ENCODE assay signal across 10 mouse cellular contexts in genomic region chr9:109989084-109989483, GRCm38 (mm10). TPM values are rescaled to one million over a fixed set of nuclear protein-coding genes. Genes with fewer than 3 reads are reported as not detected.
A peak's percentile ranks its signal among the peaks of the same experiment; 100 is the strongest.
DNase-seq lines count a peak whose midpoint lies in the region; ATAC-seq and TF ChIP-seq lines count a peak whose summit lies in the region.
"Had no signal": no experiment of that assay in that cellular context is flagged by ENCODE, and none has a peak within 500 bp of the region (broad histone marks: within the 10 kb centered on the region; RNA-seq: fewer than 3 reads in every experiment).

No protein-coding gene starts in this region.

- TF ChIP-seq CTCF in lung, embryonic 14.5 days (IDR thresholded peaks at IDR 0.05; ENCODE audit: low read depth) = no peak

- no peaks in the 10 kb centered on the region for H3K27me3 ChIP-seq in lung, embryonic 14.5 days (ENCODE audit: insufficient read depth, low read length)
- H3K27me3 ChIP-seq: neural tube, embryonic 15.5 days had no signal

- no peak overlapping the region for H3K4me2 ChIP-seq in lung, embryonic 14.5 days
- H3K4me2 ChIP-seq: neural tube, embryonic 15.5 days had no signal

- no peaks in the 10 kb centered on the region for H3K36me3 ChIP-seq in lung, embryonic 14.5 days (ENCODE audit: insufficient read depth)
- H3K36me3 ChIP-seq: neural tube, embryonic 15.5 days had no signal

- no peak for ATAC-seq in lung, embryonic 14.5 days (ENCODE audit: insufficient read depth)
- ATAC-seq in inflammation-experienced regulatory T-cells, adult 6 months = no peak

- intact Hi-C loops in heart, postnatal 25 days (cut with DNase I) = loop anchor here (5.0 kb wide), 1 partner anchor 57 kb away; the partner anchor contains the start of gene Map4

- H3K9ac ChIP-seq in lung, embryonic 14.5 days = no peak overlapping the region
- H3K9ac ChIP-seq: neural tube, embryonic 15.5 days had no signal

- no peak overlapping the region for H3K4me3 ChIP-seq in lung, embryonic 14.5 days (ENCODE audit: low read depth, low read length)
- H3K4me3 ChIP-seq: neural tube, embryonic 15.5 days had no signal

- H3K4me1 ChIP-seq in lung, embryonic 14.5 days (ENCODE audit: insufficient read depth) = no peaks in the 10 kb centered on the region

- H3K9me3 ChIP-seq in lung, embryonic 14.5 days (ENCODE audit: low read depth, low read length) = no peaks in the 10 kb centered on the region
- H3K9me3 ChIP-seq: neural tube, embryonic 15.5 days had no signal

- peak; percentile 83 for DNase-seq in heart, adult 11 months
- no peak for DNase-seq in heart, postnatal 25 days (ENCODE audit: low spot score)
- DNase-seq in lung, embryonic 14.5 days = peak; percentile 38
- DNase-seq in lung, postnatal 25 days (ENCODE audit: low spot score) = no peak
- peak; percentile 65 for DNase-seq in brain, adult 2 months (ENCODE audit: low read depth, low spot score)
- peak; percentile 67 for DNase-seq in heart, postnatal 4 days
- no peak for DNase-seq in spleen, postnatal 36 days (ENCODE audit: low spot score in 2 of 2)

- H3K27ac ChIP-seq in lung, embryonic 14.5 days (ENCODE audit: low read depth) = no peak overlapping the region
- H3K27ac ChIP-seq: macrophage; neural tube, embryonic 15.5 days had no signal

- WGBS in lung, embryonic 14.5 days = 73% methylated on average over 1 of the region's 1 CpGs

RNA-seq across cellular contexts. Expression of gene Map4, which starts 57.8 kb away (rescaled TPM):
- total RNA-seq in heart, postnatal 25 days (2021) = 100 to 1,000 TPM; 283 TPM
- polyA plus RNA-seq in lung, embryonic 14.5 days (2014; fragmentation: Nextera tagmentation; extraction: Ambion mirVana) = 55.2 and 57.5 TPM in 2 replicates
- total RNA-seq in heart, postnatal 4 days (2021) = 100 to 1,000 TPM; 282 to 291 TPM
- polyA plus RNA-seq in inflammation-experienced regulatory T-cells, adult 6 months (2017; shearing (Covaris generic)) = 10 to 100 TPM; 32.9 to 44.2 (median 35.5) TPM

Comparison
In these comparisons a context has a peak if more than half of its experiments do, and no peak if none do; other contexts are left out.
1. DNase-seq: peak in heart, adult 11 months (single experiment), lung, embryonic 14.5 days (single experiment), brain, adult 2 months (single experiment) and heart, postnatal 4 days (single experiment); none in heart, postnatal 25 days (single experiment), lung, postnatal 25 days (single experiment) and spleen, postnatal 36 days (0 of 2).